Mouse (Mus musculus) heart, embryonic 15.5 days (tissue): Measurements from ENCODE around the gene Zfp507. TPM values are rescaled to one million over a fixed set of nuclear protein-coding genes. Genes with fewer than 3 reads are reported as not detected.

Experiments used
- ATAC-seq: fragments of 200-750 bp; cut with Nextera tagmentation; replicated peaks from 2 replicates; pipeline ENCODE4 v1.8.0; 2017; ENCODE audit warnings: low read depth, moderate TSS enrichment; ENCODE audit not compliant: insufficient number of reproducible peaks, insufficient read depth, low FRiP score
- H3K27ac ChIP-seq: fragments of 300-500 bp; sonication (generic); 2 replicates; pipeline ENCODE4 v1.5.1; 2015; ENCODE audit warnings: mild to moderate bottlenecking, inconsistent platforms
- H3K27me3 ChIP-seq: fragments of 300-500 bp; sonication (generic); 2 replicates; pipeline ENCODE4 v1.6.1; 2015; ENCODE audit warnings: inconsistent platforms
- H3K36me3 ChIP-seq: fragments of 300-500 bp; sonication (generic); 2 replicates; pipeline ENCODE4 v1.6.1; 2015; ENCODE audit warnings: mild to moderate bottlenecking, inconsistent platforms
- H3K4me1 ChIP-seq: fragments of 300-500 bp; sonication (generic); replicated peaks from 2 replicates; pipeline ENCODE4 v1.6.1; 2015; ENCODE audit warnings: inconsistent platforms
- H3K4me2 ChIP-seq: fragments of 300-500 bp; sonication (generic); 2 replicates; pipeline ENCODE4 v1.6.1; 2015; ENCODE audit warnings: inconsistent platforms, mild to moderate bottlenecking, moderate library complexity
- H3K4me3 ChIP-seq: fragments of 300-500 bp; sonication (generic); 2 replicates; pipeline ENCODE4 v1.5.1; 2015; ENCODE audit warnings: mild to moderate bottlenecking, inconsistent platforms
- H3K9ac ChIP-seq: fragments of 300-500 bp; sonication (generic); 2 replicates; pipeline ENCODE4 v1.6.1; 2015; ENCODE audit warnings: mild to moderate bottlenecking, inconsistent platforms
- H3K9me3 ChIP-seq: fragments of 300-500 bp; sonication (generic); replicated peaks from 2 replicates; pipeline ENCODE4 v1.6.1; 2016; ENCODE audit warnings: inconsistent platforms
- WGBS: fragments of 180-500 bp; shearing (Covaris S2); methylation state at CpG from one replicate; pipeline ENCODE4 v1.1.7; 2015; ENCODE audit warnings: mixed read lengths; 5-methylcytosine and 5-hydroxymethylcytosine counted together
- polyA plus RNA-seq: library from polyadenylated mRNA; unstranded; fragments of >200 nt; fragmentation: Nextera tagmentation; extraction: Ambion mirVana; gene quantifications from 2 replicates; pipeline ENCODE4 v1.2.1, GENCODE M21; 2015

The Zfp507 gene
- polyA plus RNA-seq, 1 experiment from 2014 or later = 11.1 TPM

- Histone ChIP-seq H3K27ac (no peak overlapping the region), H3K4me2 (no peak overlapping the region), H3K4me1 (no peaks in the 10 kb centered on the region), H3K4me3 (no peak overlapping the region), H3K36me3 (no peaks in the 10 kb centered on the region), H3K9ac (no peak overlapping the region), H3K27me3 (no peaks in the 10 kb centered on the region), H3K9me3 (no peaks in the 10 kb centered on the region)
- 62% methylated on average over 12 of the region's 12 CpGs for WGBS
- ATAC-seq = no peak
Observed at GRCm38 (mm10) chr7:35814759-35815551, 12.2 kb upstream of the Zfp507 start.

- Histone ChIP-seq H3K27ac (no peak overlapping the region), H3K36me3 (no peaks in the 10 kb centered on the region), H3K9me3 (no peaks in the 10 kb centered on the region), H3K9ac (no peak overlapping the region), H3K4me2 (no peak overlapping the region), H3K4me3 (no peak overlapping the region), H3K4me1 (no peaks in the 10 kb centered on the region), H3K27me3 (no peaks in the 10 kb centered on the region)
- WGBS = 74% methylated on average over 11 of the region's 11 CpGs
- ATAC-seq = no peak
Observed at GRCm38 (mm10) chr7:35813306-35813705, 10.5 kb upstream of the Zfp507 start.

- Histone ChIP-seq H3K9ac (no peak overlapping the region), H3K4me3 (no peak overlapping the region), H3K36me3 (no peaks in the 10 kb centered on the region), H3K4me2 (no peak overlapping the region), H3K9me3 (no peaks in the 10 kb centered on the region), H3K4me1 (no peaks in the 10 kb centered on the region), H3K27me3 (no peaks in the 10 kb centered on the region), H3K27ac (no peak overlapping the region)
- no peak for ATAC-seq
- 37% methylated on average over 8 of the region's 8 CpGs for WGBS
Observed at GRCm38 (mm10) chr7:35810736-35811135, 7.9 kb upstream of the Zfp507 start.

GRCm38 (mm10) chr7:35804206-35804605 lies 1.4 kb upstream of the Zfp507 start:
- no peak for ATAC-seq

GRCm38 (mm10) chr7:35802201-35802905 lies 450 bp downstream of the Zfp507 start:
- Histone ChIP-seq H3K36me3 (peaks cover 32% of the 10 kb centered on the region), H3K4me3 (peak overlapping the region; percentile 96), H3K9me3 (no peaks in the 10 kb centered on the region), H3K4me2 (peak overlapping the region; percentile 82), H3K27me3 (no peaks in the 10 kb centered on the region), H3K4me1 (peaks cover 6% of the 10 kb centered on the region; the same call in 1 of the 2 replicates), H3K27ac (peak overlapping the region; percentile 84), H3K9ac (peak overlapping the region; percentile 97)
- under 1% methylated on average over 45 of the region's 49 CpGs for WGBS
- ATAC-seq = peak; percentile 85

More at GRCm38 (mm10) chr7:35804206-35804605, 1.4 kb upstream of the Zfp507 start:
- H3K4me1 ChIP-seq = peaks cover 6% of the 10 kb centered on the region; the same call in 1 of the 2 replicates
- H3K9me3 ChIP-seq = no peaks in the 10 kb centered on the region
- H3K9ac ChIP-seq = no peak overlapping the region
- H3K36me3 ChIP-seq = peaks cover 15% of the 10 kb centered on the region
- H3K27me3 ChIP-seq = no peaks in the 10 kb centered on the region
- WGBS = 69% methylated on average over 10 of the region's 10 CpGs
- H3K4me3 ChIP-seq = no peak overlapping the region
- H3K4me2 ChIP-seq = no peak overlapping the region
- H3K27ac ChIP-seq = no peak overlapping the region

GRCm38 (mm10) chr7:35796123-35796522 lies 6.7 kb downstream of the Zfp507 start:
- peaks cover 77% of the 10 kb centered on the region for H3K36me3 ChIP-seq
- H3K9ac ChIP-seq = no peak overlapping the region
- H3K27ac ChIP-seq = peak overlapping the region; percentile 60
- no peaks in the 10 kb centered on the region for H3K27me3 ChIP-seq
- peaks cover 11% of the 10 kb centered on the region for H3K4me1 ChIP-seq
- WGBS = 48% methylated on average over 7 of the region's 7 CpGs
- no peak overlapping the region for H3K4me2 ChIP-seq
- no peaks in the 10 kb centered on the region for H3K9me3 ChIP-seq
- ATAC-seq = 0 out of 2 replicates have a peak, but pooled peaks have one; percentile 43
- H3K4me3 ChIP-seq = no peak overlapping the region

- no peak overlapping the region for H3K4me3 ChIP-seq
- H3K27me3 ChIP-seq = no peaks in the 10 kb centered on the region
- no peak overlapping the region for H3K9ac ChIP-seq
- H3K9me3 ChIP-seq = no peaks in the 10 kb centered on the region
- H3K4me1 ChIP-seq = peaks cover 9% of the 10 kb centered on the region
- no peak for ATAC-seq
- H3K27ac ChIP-seq = no peak overlapping the region
- peaks cover 80% of the 10 kb centered on the region for H3K36me3 ChIP-seq
- 63% methylated on average over 12 of the region's 12 CpGs for WGBS
- no peak overlapping the region for H3K4me2 ChIP-seq
Observed at GRCm38 (mm10) chr7:35794145-35794664, 8.6 kb downstream of the Zfp507 start.

- no peak overlapping the region for H3K27ac ChIP-seq
- no peaks in the 10 kb centered on the region for H3K9me3 ChIP-seq
- WGBS = 81% methylated on average over 12 of the region's 12 CpGs
- H3K4me1 ChIP-seq = peaks cover 9% of the 10 kb centered on the region
- no peak overlapping the region for H3K4me2 ChIP-seq
- H3K9ac ChIP-seq = no peak overlapping the region
- peaks cover 79% of the 10 kb centered on the region for H3K36me3 ChIP-seq
- no peaks in the 10 kb centered on the region for H3K27me3 ChIP-seq
- H3K4me3 ChIP-seq = no peak overlapping the region
- ATAC-seq = no peak
Observed at GRCm38 (mm10) chr7:35792150-35792848, 10.5 kb downstream of the Zfp507 start.

GRCm38 (mm10) chr7:35790926-35791325 lies 11.9 kb downstream of the Zfp507 start:
- no peak for ATAC-seq
- no peaks in the 10 kb centered on the region for H3K4me1 ChIP-seq
- H3K9ac ChIP-seq = no peak overlapping the region
- H3K4me3 ChIP-seq = no peak overlapping the region
- no peaks in the 10 kb centered on the region for H3K9me3 ChIP-seq
- peaks cover 90% of the 10 kb centered on the region for H3K36me3 ChIP-seq
- 75% methylated on average over 8 of the region's 8 CpGs for WGBS
- H3K27me3 ChIP-seq = no peaks in the 10 kb centered on the region
- H3K27ac ChIP-seq = no peak overlapping the region
- H3K4me2 ChIP-seq = no peak overlapping the region

- Histone ChIP-seq H3K36me3 (peaks cover 90% of the 10 kb centered on the region), H3K9me3 (no peaks in the 10 kb centered on the region), H3K4me2 (no peak overlapping the region), H3K27me3 (no peaks in the 10 kb centered on the region), H3K27ac (no peak overlapping the region), H3K4me1 (no peaks in the 10 kb centered on the region), H3K4me3 (no peak overlapping the region), H3K9ac (no peak overlapping the region)
- ATAC-seq = no peak
- 88% methylated on average over 8 of the region's 8 CpGs for WGBS
Observed at GRCm38 (mm10) chr7:35790201-35790600, 12.6 kb downstream of the Zfp507 start.

GRCm38 (mm10) chr7:35785579-35785978 lies 17.2 kb downstream of the Zfp507 start:
- Histone ChIP-seq H3K9ac (no peak overlapping the region), H3K4me1 (no peaks in the 10 kb centered on the region), H3K9me3 (no peaks in the 10 kb centered on the region), H3K27me3 (no peaks in the 10 kb centered on the region), H3K4me3 (no peak overlapping the region), H3K36me3 (peaks cover 60% of the 10 kb centered on the region), H3K27ac (no peak overlapping the region), H3K4me2 (no peak overlapping the region)
- no peak for ATAC-seq
- WGBS = 78% methylated on average over 4 of the region's 4 CpGs
